Mouse (Mus musculus) ES-E14 (cell line): ENCODE measurements around the gene Cox7a2.

Experiments
- CHD2 ChIP-seq: IDR thresholded peaks from 2 replicates; pipeline ENCODE4 v1.6.1; 2014; ENCODE audit warnings: mild to moderate bottlenecking, low read depth, low read length, inconsistent platforms
- HCFC1 ChIP-seq: IDR thresholded peaks from 2 replicates; pipeline ENCODE4 v1.6.1; 2012; ENCODE audit warnings: low read length, inconsistent platforms, borderline replicate concordance; ENCODE audit not compliant: insufficient read depth

- TF ChIP-seq HCFC1 (no peak), CHD2 (no peak)
Measured at GRCm38 (mm10) chr9:79809411-79809810, 49.7 kb upstream of the Cox7a2 start.
